Mouse (Mus musculus) MEL (cell line): ENCODE measurements around the gene Zfp740.

Experiments
- CHD2 ChIP-seq: IDR thresholded peaks from 2 replicates; pipeline ENCODE4 v1.6.1; 2011; ENCODE audit warnings: low read length, improper control_type of control experiment
- CTCF ChIP-seq, 3 experiments: IDR thresholded peaks in 2 of 3; conservative IDR thresholded peaks in 1 of 3; 2 replicates each; pipeline ENCODE4 v1.5.1; 2011 to 2012; ENCODE audit warnings: low read length in 3 of 3, low read depth in 2 of 3, mild to moderate bottlenecking in 2 of 3, improper control_type of control experiment in 1 of 3, inconsistent platforms in 1 of 3, mixed read lengths in 1 of 3, moderate library complexity in 1 of 3; ENCODE audit not compliant: control insufficient read depth in 1 of 3, insufficient read depth in 1 of 3, poor library complexity in 1 of 3, severe bottlenecking in 1 of 3
- JUND ChIP-seq: IDR thresholded peaks from 2 replicates; pipeline ENCODE4 v1.6.1; 2011; ENCODE audit warnings: low read depth, mild to moderate bottlenecking, improper control_type of control experiment, low read length
- ZKSCAN1 ChIP-seq: IDR thresholded peaks from 2 replicates; pipeline ENCODE4 v1.6.1; 2012; ENCODE audit warnings: low read depth, mild to moderate bottlenecking, inconsistent platforms, low read length, improper control_type of control experiment, moderate library complexity

GRCm38 (mm10) chr15:102255547-102256255, 52.7 kb downstream of the Zfp740 start:
- TF ChIP-seq CTCF (IDR thresholded peaks at IDR 0.05 in 2 of 3, conservative IDR thresholded peaks at IDR 0.05 in 1 of 3; ENCODE audit: control insufficient read depth in 1 of 3, insufficient read depth in 1 of 3, low read depth in 2 of 3, low read length in 3 of 3, poor library complexity in 1 of 3, severe bottlenecking in 1 of 3), result no peak
- no peak for TF ChIP-seq CHD2
- TF ChIP-seq ZKSCAN1, result no peak
- TF ChIP-seq JUND, result no peak
